Mouse (Mus musculus) ES-E14 (cell line): ENCODE results near the gene Ptprj.

Experiments used
- CHD2 ChIP-seq: IDR thresholded peaks from 2 replicates; pipeline ENCODE4 v1.6.1; 2014; ENCODE audit warnings: mild to moderate bottlenecking, low read depth, low read length, inconsistent platforms
- HCFC1 ChIP-seq: IDR thresholded peaks from 2 replicates; pipeline ENCODE4 v1.6.1; 2012; ENCODE audit warnings: low read length, inconsistent platforms, borderline replicate concordance; ENCODE audit not compliant: insufficient read depth
- ZNF384 ChIP-seq: IDR thresholded peaks from 2 replicates; pipeline ENCODE4 v1.6.1; 2012; ENCODE audit warnings: low read depth, low read length, inconsistent platforms

DNA sequence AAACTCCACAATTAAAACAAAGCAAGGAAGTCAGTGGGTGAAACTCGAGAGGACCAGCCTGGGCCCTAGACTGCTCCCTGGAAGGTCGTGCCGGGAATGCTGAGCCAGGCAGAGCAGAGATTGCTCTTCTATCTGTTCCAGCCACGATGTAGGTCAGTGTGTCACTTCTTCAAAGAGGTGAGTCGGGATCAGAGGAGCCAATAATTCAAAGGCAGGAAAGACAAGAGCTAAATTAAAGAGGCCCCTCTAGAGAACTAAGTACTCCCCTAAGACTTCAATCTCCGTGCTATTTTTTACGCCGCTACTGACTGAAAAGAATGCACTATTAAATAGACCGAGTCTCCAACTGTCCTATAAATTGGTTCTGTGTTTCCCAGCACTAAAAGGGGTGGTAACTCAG, 43.9 kb downstream of the Ptprj start:
- TF ChIP-seq HCFC1: no peak
- no peak for TF ChIP-seq ZNF384
- TF ChIP-seq CHD2: no peak
